Mouse (Mus musculus): ENCODE measurements at regions not wholly inside any gene's neighbourhood (a gene's known extent, or its start where the extent isn't known, plus 50 kb on each side); places are given as distances from the start of the nearest gene placed in this dataset.

GRCm38 (mm10) chr8:118037801-118038200, 236.1 kb upstream of the Mphosph6 start:
- Histone ChIP-seq H3K9me3 (replicated peaks; ENCODE audit: low read length) (peaks cover 82% of the 10 kb centered on the region), H3K36me3 (replicated peaks in 1 of 2; ENCODE audit: control insufficient read depth in 1 of 2, insufficient read depth in 1 of 2, low read length in 1 of 2) (no peaks in the 10 kb centered on the region), H3K4me1 (ENCODE audit: control insufficient read depth in 1 of 2, insufficient read depth in 2 of 2) (no peaks in the 10 kb centered on the region), H3K4me3 (replicated peaks in 1 of 3; ENCODE audit: low read depth in 2 of 3, low read length in 2 of 3, poor library complexity in 1 of 3) (no peak overlapping the region), H3K79me2 (replicated peaks; ENCODE audit: control insufficient read depth, extremely low read depth, insufficient read depth, poor library complexity, severe bottlenecking) (no peaks in the 10 kb centered on the region), H3K27ac (ENCODE audit: insufficient read depth, low read depth) (no peak overlapping the region), H3K9ac (ENCODE audit: insufficient read depth, low read depth) (no peak overlapping the region), H3K27me3 (replicated peaks) (no peaks in the 10 kb centered on the region), H3K4me2 (ENCODE audit: insufficient read depth, low read depth, poor library complexity, severe bottlenecking) (no peak overlapping the region)
- no peak for DNase-seq (ENCODE audit: extremely low read depth)
- in situ Hi-C loops (cut with MboI; ENCODE audit: low pct_ligation_motif_present, low pct_unique_long_range_greater_than_20kb, low sequenced_read_pairs) (no loop called here), dilution Hi-C loops (cut with MboI; ENCODE audit: extremely low pct_ligation_motif_present, extremely low pct_unique_long_range_greater_than_20kb, low sequenced_read_pairs) (no loop called here)
- TF ChIP-seq TBP (conservative IDR thresholded peaks at IDR 0.05; ENCODE audit: low read depth, low read length), result no peak
- TF ChIP-seq BHLHE40 (IDR thresholded peaks at IDR 0.05; ENCODE audit: low read depth, low read length), result no peak
- no peak for TF ChIP-seq TCF12 (IDR thresholded peaks at IDR 0.05; ENCODE audit: low read depth, low read length)
- no peak for TF ChIP-seq ZKSCAN1 (IDR thresholded peaks at IDR 0.05; ENCODE audit: borderline replicate concordance, low read depth, low read length)
- TF ChIP-seq ELF1 (IDR thresholded peaks at IDR 0.05; ENCODE audit: low read depth, low read length), result no peak
- TF ChIP-seq MAZ (IDR thresholded peaks at IDR 0.05; ENCODE audit: low read depth, low read length), result no peak
- TF ChIP-seq NELFE (IDR thresholded peaks at IDR 0.05; ENCODE audit: low read depth, low read length), result no peak
- TF ChIP-seq GABPA (IDR thresholded peaks at IDR 0.05; ENCODE audit: insufficient replicate concordance, low read depth, low read length), result no peak
- TF ChIP-seq UBTF (IDR thresholded peaks at IDR 0.05; ENCODE audit: low read depth, low read length), result no peak
- no peak for TF ChIP-seq MEF2A (IDR thresholded peaks at IDR 0.05; ENCODE audit: borderline replicate concordance, low read depth, low read length)
- TF ChIP-seq HCFC1 (IDR thresholded peaks at IDR 0.05; ENCODE audit: low read depth, low read length), result no peak
- no peak for TF ChIP-seq CHD2 (IDR thresholded peaks at IDR 0.05; ENCODE audit: low read length)
- TF ChIP-seq EP300 (IDR thresholded peaks at IDR 0.05; ENCODE audit: low read length), result no peak
- TF ChIP-seq KAT2A (IDR thresholded peaks at IDR 0.05; ENCODE audit: insufficient replicate concordance, low read length), result no peak
- TF ChIP-seq ZMIZ1 (IDR thresholded peaks at IDR 0.05; ENCODE audit: low read depth, low read length), result no peak

GRCm38 (mm10) chr8:118034051-118034450, 232.3 kb upstream of the Mphosph6 start:
- Histone ChIP-seq H3K27ac (ENCODE audit: insufficient read depth, low read depth) (no peak overlapping the region), H3K36me3 (replicated peaks in 1 of 2; ENCODE audit: control insufficient read depth in 1 of 2, insufficient read depth in 1 of 2, low read length in 1 of 2) (no peaks in the 10 kb centered on the region), H3K27me3 (replicated peaks) (no peaks in the 10 kb centered on the region), H3K9ac (ENCODE audit: insufficient read depth, low read depth) (no peak overlapping the region), H3K4me2 (ENCODE audit: insufficient read depth, low read depth, poor library complexity, severe bottlenecking) (no peak overlapping the region), H3K4me3 (replicated peaks in 1 of 3; ENCODE audit: low read depth in 2 of 3, low read length in 2 of 3, poor library complexity in 1 of 3) (no peak overlapping the region), H3K9me3 (replicated peaks; ENCODE audit: low read length) (peaks cover 86% of the 10 kb centered on the region), H3K4me1 (ENCODE audit: control insufficient read depth in 1 of 2, insufficient read depth in 2 of 2) (no peaks in the 10 kb centered on the region), H3K79me2 (replicated peaks; ENCODE audit: control insufficient read depth, extremely low read depth, insufficient read depth, poor library complexity, severe bottlenecking) (no peaks in the 10 kb centered on the region)
- DNase-seq (ENCODE audit: extremely low read depth), result no peak
- in situ Hi-C loops (cut with MboI; ENCODE audit: low pct_ligation_motif_present, low pct_unique_long_range_greater_than_20kb, low sequenced_read_pairs) (no loop called here), dilution Hi-C loops (cut with MboI; ENCODE audit: extremely low pct_ligation_motif_present, extremely low pct_unique_long_range_greater_than_20kb, low sequenced_read_pairs) (no loop called here)
- TF ChIP-seq KAT2A (IDR thresholded peaks at IDR 0.05; ENCODE audit: insufficient replicate concordance, low read length), result no peak
